Comparison of ENCODE assay signal across 19 mouse cellular contexts in genomic region chr2:125473228-125473627, GRCm38 (mm10). TPM values are rescaled to one million over a fixed set of nuclear protein-coding genes. Genes with fewer than 3 reads are reported as not detected.
DNase-seq lines count a peak whose midpoint lies in the region; ATAC-seq lines count a peak whose summit lies in the region.
"Had no signal": no experiment of that assay in that cellular context is flagged by ENCODE, and none has a peak within 500 bp of the region (broad histone marks: within the 10 kb centered on the region; RNA-seq: fewer than 3 reads in every experiment).

No protein-coding gene starts in this region.

- no peaks in the 10 kb centered on the region for H3K27me3 ChIP-seq in heart, embryonic 14.5 days (ENCODE audit: control insufficient read depth, insufficient read depth, low read length)
- H3K27me3 ChIP-seq in lung, embryonic 16.5 days (ENCODE audit: control insufficient read depth, insufficient read depth, low read depth, low read length), result no peaks in the 10 kb centered on the region
- H3K27me3 ChIP-seq in kidney, embryonic 14.5 days (ENCODE audit: control insufficient read depth, insufficient read depth, low read length), result no peaks in the 10 kb centered on the region
- H3K27me3 ChIP-seq: CH12.LX; forebrain, embryonic 12.5 days; hindbrain, embryonic 12.5 days; kidney, embryonic 15.5 days; liver, embryonic 12.5 days had no signal

- H3K4me2 ChIP-seq in heart, embryonic 14.5 days (ENCODE audit: low read length), result no peak overlapping the region
- no peak overlapping the region for H3K4me2 ChIP-seq in lung, embryonic 16.5 days (ENCODE audit: low read depth, low read length)
- no peak overlapping the region for H3K4me2 ChIP-seq in kidney, embryonic 14.5 days (replicated peaks; ENCODE audit: low read depth, low read length)
- H3K4me2 ChIP-seq: forebrain, embryonic 12.5 days; hindbrain, embryonic 12.5 days; kidney, embryonic 15.5 days; liver, embryonic 12.5 days had no signal

- H3K4me1 ChIP-seq in heart, embryonic 14.5 days (ENCODE audit: control insufficient read depth in 2 of 2, insufficient read depth in 2 of 2, low read length in 2 of 2), result peaks cover 19 to 49% of the 10 kb centered on the region in 2 experiments
- peaks cover 24% of the 10 kb centered on the region for H3K4me1 ChIP-seq in lung, embryonic 16.5 days (replicated peaks; ENCODE audit: control insufficient read depth, insufficient read depth, low read length)
- H3K4me1 ChIP-seq in kidney, embryonic 14.5 days (ENCODE audit: control insufficient read depth, insufficient read depth, low read length), result 0 out of 2 replicates have a peak, but pooled peaks cover 4% of the 10 kb centered on the region
- H3K4me1 ChIP-seq: forebrain, embryonic 12.5 days; hindbrain, embryonic 12.5 days had no signal

- H3K36me3 ChIP-seq in heart, embryonic 14.5 days (ENCODE audit: control insufficient read depth, insufficient read depth, low read length), result peaks cover 15% of the 10 kb centered on the region
- H3K36me3 ChIP-seq in lung, embryonic 16.5 days (ENCODE audit: control insufficient read depth, insufficient read depth, low read length), result no peaks in the 10 kb centered on the region
- peaks cover 3% of the 10 kb centered on the region; the same call in 1 of the 2 replicates for H3K36me3 ChIP-seq in kidney, embryonic 14.5 days (ENCODE audit: control insufficient read depth, insufficient read depth, low read length)
- H3K36me3 ChIP-seq: forebrain, embryonic 12.5 days; hindbrain, embryonic 12.5 days; liver, embryonic 12.5 days had no signal

- no peak for ATAC-seq in heart, embryonic 14.5 days (ENCODE audit: insufficient number of reproducible peaks, insufficient read depth, low FRiP score, low read depth)
- ATAC-seq in lung, embryonic 16.5 days (ENCODE audit: low read depth), result peak; percentile 69
- no peak for ATAC-seq in kidney, embryonic 14.5 days (ENCODE audit: low FRiP score, low TSS enrichment)
- ATAC-seq: liver, embryonic 12.5 days; midbrain, embryonic 16.5 days had no signal

- 14% methylated on average over 2 of the region's 2 CpGs for WGBS in heart, embryonic 14.5 days
- WGBS in lung, embryonic 16.5 days, result 29% methylated on average over 2 of the region's 2 CpGs
- WGBS in kidney, embryonic 14.5 days, result 69% methylated on average over 2 of the region's 2 CpGs

- H3K4me3 ChIP-seq in heart, embryonic 14.5 days (ENCODE audit: control insufficient read depth in 1 of 2, insufficient read depth in 1 of 2, low read depth in 1 of 2, low read length in 2 of 2), result no peak overlapping the region
- no peak overlapping the region for H3K4me3 ChIP-seq in lung, embryonic 16.5 days (ENCODE audit: low read length)
- no peak overlapping the region for H3K4me3 ChIP-seq in kidney, embryonic 14.5 days (ENCODE audit: low read length)
- H3K4me3 ChIP-seq: forebrain, embryonic 12.5 days; hindbrain, embryonic 12.5 days; kidney, embryonic 15.5 days; left cerebral cortex, adult 2 months; liver, embryonic 12.5 days had no signal

- no peak overlapping the region for H3K9ac ChIP-seq in heart, embryonic 14.5 days (ENCODE audit: low read length)
- H3K9ac ChIP-seq in lung, embryonic 16.5 days (ENCODE audit: low read length), result no peak overlapping the region
- no peak overlapping the region for H3K9ac ChIP-seq in kidney, embryonic 14.5 days (ENCODE audit: low read depth, low read length)
- H3K9ac ChIP-seq: forebrain, embryonic 12.5 days; hindbrain, embryonic 12.5 days; kidney, embryonic 15.5 days; liver, embryonic 12.5 days had no signal

- intact Hi-C loops in heart, postnatal 10 days (cut with DNase I), result loop anchor here (2.0 to 5.0 kb wide), 2 partner anchors 14 to 34 kb away; partner anchors contain the start of genes Fbn1 and Gm9913

- H3K9me3 ChIP-seq in heart, embryonic 14.5 days (ENCODE audit: control insufficient read depth, low read length), result no peaks in the 10 kb centered on the region
- no peaks in the 10 kb centered on the region for H3K9me3 ChIP-seq in lung, embryonic 16.5 days (ENCODE audit: control insufficient read depth, low read length)
- no peaks in the 10 kb centered on the region for H3K9me3 ChIP-seq in kidney, embryonic 14.5 days (ENCODE audit: control insufficient read depth, low read length)
- H3K9me3 ChIP-seq: forebrain, embryonic 12.5 days; hindbrain, embryonic 12.5 days; kidney, embryonic 15.5 days; liver, embryonic 12.5 days had no signal

- DNase-seq in adrenal gland, postnatal 14 days, result peak; percentile 48
- DNase-seq in adrenal gland, adult 8-10 months, result no peak
- no peak for DNase-seq in heart, postnatal 10 days
- peak; percentile 33 for DNase-seq in Muller cell, postnatal 12 days (ENCODE audit: inconsistent ontology term)
- DNase-seq in spleen, postnatal 10 days (ENCODE audit: low spot score in 2 of 2), result no peak
- DNase-seq: cerebellum, postnatal 25 days; gastrocnemius, postnatal 36 days; retina, postnatal 1 day had no signal

- peak overlapping the region; percentile 48 to 86 for H3K27ac ChIP-seq in heart, embryonic 14.5 days (replicated peaks in 1 of 2; ENCODE audit: control insufficient read depth in 1 of 2, insufficient read depth in 1 of 2, low read depth in 2 of 2, low read length in 2 of 2)
- H3K27ac ChIP-seq in lung, embryonic 16.5 days (ENCODE audit: low read length), result no peak overlapping the region
- no peak overlapping the region for H3K27ac ChIP-seq in kidney, embryonic 14.5 days (ENCODE audit: low read depth, low read length)
- H3K27ac ChIP-seq: forebrain, embryonic 12.5 days; hindbrain, embryonic 12.5 days; kidney, embryonic 15.5 days; left cerebral cortex, adult 2 months; liver, embryonic 12.5 days had no signal

RNA-seq across cellular contexts. Expression of gene Gm9913, which starts 31.7 kb away (rescaled TPM):
- total RNA-seq in adrenal gland, postnatal 14 days (2021), result 0.11 TPM in 1 of 2 replicates, not detected in the other
- under 1 TPM in 1 of 4 experiments, not detected in 3; 0.11 TPM for total RNA-seq in adrenal gland, adult 8-10 months (2022)
- 0.36 and 0.49 TPM in 2 replicates for polyA plus RNA-seq in heart, embryonic 14.5 days (2014; fragmentation: Nextera tagmentation; extraction: Ambion mirVana)
- under 1 TPM; 0.47 to 0.48 TPM for total RNA-seq in heart, postnatal 10 days (2021)
- 0.34 and 0.35 TPM in 2 replicates for polyA plus RNA-seq in lung, embryonic 16.5 days (2015; fragmentation: Nextera tagmentation; extraction: Ambion mirVana)
- 0.29 and 0.57 TPM in 2 replicates for polyA plus RNA-seq in kidney, embryonic 14.5 days (2014; fragmentation: Nextera tagmentation; extraction: Ambion mirVana)
- total RNA-seq: CH12.LX; megakaryocyte progenitor cell, adult 5-6 weeks had no signal

RNA-seq across cellular contexts. Expression of gene Fbn1, which starts 34.6 kb away (rescaled TPM):
- total RNA-seq in adrenal gland, postnatal 14 days (2021), result 88.2 and 93.1 TPM in 2 replicates
- 10 to 100 TPM; 11.4 to 25.4 (median 14.2) TPM for total RNA-seq in adrenal gland, adult 8-10 months (2022)
- 28.9 and 33.6 TPM in 2 replicates for polyA plus RNA-seq in heart, embryonic 14.5 days (2014; fragmentation: Nextera tagmentation; extraction: Ambion mirVana)
- 100 to 1,000 TPM; 243 to 249 TPM for total RNA-seq in heart, postnatal 10 days (2021)
- 32.8 and 35.1 TPM in 2 replicates for polyA plus RNA-seq in lung, embryonic 16.5 days (2015; fragmentation: Nextera tagmentation; extraction: Ambion mirVana)
- 10.9 and 19.8 TPM in 2 replicates for polyA plus RNA-seq in kidney, embryonic 14.5 days (2014; fragmentation: Nextera tagmentation; extraction: Ambion mirVana)

Comparison
In these comparisons a context has a peak if more than half of its experiments do, and no peak if none do; other contexts are left out.
1. DNase-seq: peak in adrenal gland, postnatal 14 days (single experiment) and Muller cell, postnatal 12 days (single experiment); none in adrenal gland, adult 8-10 months (single experiment), heart, postnatal 10 days (0 of 2) and spleen, postnatal 10 days (0 of 2).
2. H3K27ac ChIP-seq: peak in heart, embryonic 14.5 days (2 of 2); none in lung, embryonic 16.5 days (single experiment) and kidney, embryonic 14.5 days (single experiment).